Mouse (Mus musculus) B cell, adult 2 months (primary cell): ENCODE measurements around the gene Rab3gap2.
"Not testable (repeated sequence)": the region's sequence is repeated elsewhere in the genome, so short reads cannot be mapped to it uniquely, and the experiment has no call there.

Source experiments
- DNase-seq, 2 experiments: peaks; one replicate each; pipeline ENCODE4 v3.0.0; 2022

Gene Rab3gap2

DNA sequence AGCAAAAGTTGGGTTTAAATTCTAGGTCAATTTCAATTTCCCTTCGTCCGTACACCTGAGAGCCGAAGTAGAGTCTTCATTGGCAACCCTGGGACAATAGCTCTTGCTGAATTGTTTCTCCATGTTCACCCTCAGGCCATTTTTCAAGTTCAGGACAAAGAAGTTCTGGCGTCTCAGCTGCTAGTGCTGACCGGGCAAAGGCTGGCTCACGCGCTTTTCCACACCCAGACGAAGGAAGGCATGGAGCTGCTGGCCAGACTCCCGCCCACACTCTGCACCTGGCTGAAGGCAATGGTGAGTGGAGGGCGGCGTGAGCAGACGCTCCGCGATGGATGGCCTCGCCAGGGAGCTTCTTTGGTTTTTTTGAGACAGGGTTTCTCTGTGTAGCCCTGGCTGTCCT is 79.3 kb downstream of the Rab3gap2 start:
- no peak for DNase-seq

DNA sequence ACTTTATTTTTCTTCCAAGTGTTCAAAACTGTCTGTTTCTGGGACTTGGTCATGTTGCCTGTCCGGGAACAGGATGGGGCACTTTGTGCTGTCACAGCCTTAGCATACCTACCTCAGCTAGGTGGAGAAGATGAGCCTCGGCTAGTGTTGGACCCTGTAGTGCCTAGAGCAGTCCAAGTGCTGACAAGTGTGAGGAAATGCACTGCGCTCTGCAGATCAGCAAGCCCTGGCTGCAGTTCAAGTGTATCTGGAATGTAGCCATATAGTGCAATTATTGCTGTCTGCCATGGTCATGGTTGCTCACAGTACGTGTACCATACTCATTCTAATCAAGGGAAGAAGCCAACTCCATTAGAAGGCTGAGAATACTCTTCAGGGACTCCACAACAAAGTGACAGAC is 80.8 kb downstream of the Rab3gap2 start:
- DNase-seq: no peak

DNA sequence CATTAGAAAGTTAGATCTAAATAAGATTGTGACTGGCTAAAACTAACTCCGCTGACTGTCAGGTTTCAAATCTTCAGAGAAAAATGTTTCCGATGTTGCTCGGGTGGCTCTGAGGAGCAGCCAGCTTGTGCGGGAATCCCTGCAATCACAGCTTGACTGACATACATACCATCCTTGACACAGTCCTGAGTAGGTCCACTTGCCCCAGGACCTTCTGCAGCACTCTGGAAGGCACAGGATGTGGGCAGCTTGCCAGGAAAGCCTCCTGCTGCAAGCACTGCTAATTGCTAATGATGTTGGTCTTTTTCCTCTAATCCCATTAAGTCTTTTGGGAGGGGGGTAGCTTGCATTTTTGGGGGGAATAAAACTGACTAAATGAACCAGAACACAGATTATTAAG is 81.3 kb downstream of the Rab3gap2 start:
- DNase-seq: no peak

DNA sequence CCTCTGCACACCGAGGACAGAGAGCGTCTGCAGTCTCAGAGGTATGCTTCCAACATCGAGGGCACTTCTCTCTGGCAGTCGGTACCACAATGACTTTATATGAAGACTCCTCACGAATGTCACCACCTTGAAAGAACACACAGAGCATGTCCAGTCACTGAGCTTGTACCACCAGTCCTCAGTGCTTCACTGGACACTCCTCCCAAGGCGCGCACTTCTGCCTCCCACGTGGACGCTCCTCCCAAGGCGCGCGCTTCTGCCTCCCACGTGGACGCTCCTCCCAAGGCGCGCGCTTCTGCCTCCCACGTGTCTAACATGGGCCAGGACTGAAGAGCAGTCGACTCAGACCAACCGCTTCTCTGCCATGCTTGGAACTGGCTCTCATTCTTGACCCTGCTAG is 83.1 kb downstream of the Rab3gap2 start:
- DNase-seq: no peak

DNA sequence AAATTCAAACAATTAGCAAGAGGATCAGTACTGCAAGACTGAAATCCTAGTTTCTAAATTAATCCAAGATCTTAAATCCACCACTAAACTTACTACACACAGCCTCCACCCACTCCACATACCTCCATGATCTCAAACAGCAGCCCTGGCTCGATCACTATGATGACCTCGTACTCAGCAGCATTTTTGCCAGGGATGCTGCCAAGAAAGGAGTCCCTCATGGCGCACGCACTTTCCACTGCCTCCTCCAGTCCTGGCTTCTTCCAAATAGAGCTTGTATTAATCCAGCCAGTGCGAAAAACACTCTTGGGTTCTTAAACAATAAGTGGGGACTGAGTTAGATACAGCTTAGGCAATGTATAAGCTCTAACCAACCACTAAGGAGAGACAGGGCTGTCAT is 85.3 kb downstream of the Rab3gap2 start:
- no peak for DNase-seq

DNA sequence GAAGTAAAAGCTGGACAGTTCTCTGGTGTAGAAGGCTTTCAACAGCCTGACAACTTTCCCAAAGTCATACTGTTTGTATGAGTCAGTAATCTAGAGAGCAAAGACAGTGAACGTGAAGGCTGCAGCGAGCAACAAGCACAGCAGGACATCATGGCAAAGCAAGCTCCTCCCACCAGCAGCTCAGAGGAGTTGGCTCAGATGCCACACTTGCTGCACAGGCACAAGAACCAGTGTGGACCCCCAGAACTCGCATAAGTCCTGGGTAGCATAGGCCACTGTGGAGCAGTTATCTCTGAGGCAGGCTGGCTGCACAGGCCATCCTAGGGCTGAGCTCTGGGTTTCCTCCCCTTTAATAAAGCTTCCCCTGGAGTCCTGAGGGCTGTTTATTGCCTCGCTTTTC is 87.4 kb downstream of the Rab3gap2 start:
- no peak for DNase-seq

DNA sequence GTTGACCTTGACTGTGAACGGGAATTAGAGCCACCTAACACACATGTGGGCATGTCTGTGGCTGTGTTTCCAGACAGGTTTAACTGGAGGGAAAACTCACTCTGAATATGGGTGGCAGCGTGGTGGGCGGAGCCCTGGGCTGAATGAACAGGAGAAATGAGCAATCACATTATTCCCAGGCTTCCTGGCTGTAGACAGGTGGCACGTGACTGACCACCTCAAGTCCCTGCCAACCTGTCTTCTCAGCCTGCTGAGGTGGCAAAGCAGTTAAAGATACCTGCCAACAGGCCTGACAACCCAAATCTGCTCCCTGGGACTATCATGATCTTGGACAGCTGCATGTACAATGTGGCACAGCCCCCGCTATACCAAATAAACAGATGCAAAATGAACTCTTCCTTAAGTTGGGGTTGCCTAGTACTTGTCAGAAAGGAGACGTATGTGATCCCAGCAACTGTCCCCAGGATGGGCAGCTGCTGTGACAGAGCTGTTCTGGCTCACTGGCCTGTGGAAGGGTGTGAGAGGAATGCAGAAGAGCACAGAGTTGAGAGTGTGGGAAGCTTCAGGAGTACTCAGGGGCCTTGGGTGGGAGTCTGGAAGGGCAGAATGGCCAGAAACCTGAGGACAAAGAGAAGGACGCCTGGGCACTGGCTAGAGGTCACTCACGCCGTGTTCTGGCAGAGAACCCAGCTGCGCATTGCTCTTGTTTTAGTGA is 88.9 kb downstream of the Rab3gap2 start:
- DNase-seq: no peak

DNA sequence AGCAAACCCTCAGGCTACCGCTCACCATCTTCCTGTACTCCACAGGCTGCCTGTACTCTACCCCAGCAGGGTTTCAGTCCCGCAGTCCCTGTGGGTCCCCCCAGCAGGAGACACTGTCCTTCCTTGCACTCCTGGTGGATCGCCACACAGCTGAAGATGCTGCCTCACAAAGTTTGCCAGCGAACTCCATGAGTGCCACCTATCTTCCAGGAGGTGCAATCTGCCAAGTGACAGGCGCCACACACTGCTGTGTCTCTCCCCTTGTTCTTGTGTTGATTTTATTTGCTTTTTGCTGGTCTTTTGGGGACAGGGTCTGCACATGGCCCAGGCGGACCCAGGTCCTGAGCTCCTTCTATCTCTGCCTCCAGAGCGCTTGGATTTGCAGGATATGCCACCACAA is 92.9 kb downstream of the Rab3gap2 start:
- DNase-seq: no peak

DNA sequence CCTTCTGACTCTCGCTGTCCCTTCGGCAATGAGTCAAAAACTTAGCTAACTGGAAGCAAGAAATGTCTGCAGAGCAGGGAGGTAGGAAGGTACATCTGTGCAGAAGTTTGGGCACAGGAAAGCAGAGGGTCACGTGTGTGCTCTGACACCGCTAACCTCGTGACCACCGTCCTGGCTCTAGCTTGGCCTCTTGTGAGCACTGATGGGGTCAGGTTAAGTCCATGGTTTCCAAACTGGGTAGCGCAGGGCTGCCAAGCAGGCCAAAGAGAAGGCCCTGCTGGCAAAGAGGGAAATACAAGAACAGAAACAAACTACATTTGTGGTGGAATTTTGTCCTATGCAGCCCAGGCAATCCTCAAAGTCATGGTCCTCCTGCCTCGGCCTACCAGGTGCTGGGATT is 94.6 kb downstream of the Rab3gap2 start:
- DNase-seq: no peak

DNA sequence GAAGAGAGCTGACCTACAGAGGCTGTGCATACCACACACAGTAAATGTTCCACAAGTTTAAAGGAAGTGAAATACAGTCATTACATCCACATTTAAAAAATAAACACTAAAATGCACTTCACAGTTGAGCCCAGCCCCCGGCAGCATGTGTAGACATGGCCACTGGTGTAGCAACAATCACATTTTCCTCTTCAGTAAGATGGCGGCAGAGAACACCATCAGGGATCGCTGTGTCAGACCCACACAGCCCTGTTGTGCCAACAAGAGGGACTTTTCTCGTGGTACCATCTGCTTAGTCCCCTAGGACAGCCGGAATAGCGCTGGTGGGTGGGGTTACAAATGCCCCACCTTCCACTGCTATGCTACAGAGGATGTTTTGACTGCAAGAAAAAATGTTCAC is 98.9 kb downstream of the Rab3gap2 start:
- DNase-seq: no peak

DNA sequence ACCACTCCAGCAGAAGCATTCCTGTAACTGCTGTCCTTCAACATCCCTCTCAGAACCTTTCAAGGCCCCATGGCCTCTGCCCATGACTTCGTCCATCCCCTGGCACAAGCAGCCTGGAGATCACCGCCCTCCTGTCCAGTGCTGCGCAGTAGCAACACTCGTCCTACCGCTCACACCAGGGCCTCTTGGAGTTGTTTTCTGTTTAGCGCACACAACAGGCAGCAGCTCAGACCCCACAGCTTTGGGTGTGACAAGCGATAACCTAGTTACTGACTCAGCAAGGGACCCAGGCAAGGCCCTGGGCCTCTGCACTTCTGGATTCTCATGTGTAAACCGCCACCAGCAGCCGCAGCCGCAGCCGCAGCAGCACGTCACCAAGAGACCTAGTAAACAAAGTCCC is 102.9 kb downstream of the Rab3gap2 start:
- DNase-seq: no peak

DNA sequence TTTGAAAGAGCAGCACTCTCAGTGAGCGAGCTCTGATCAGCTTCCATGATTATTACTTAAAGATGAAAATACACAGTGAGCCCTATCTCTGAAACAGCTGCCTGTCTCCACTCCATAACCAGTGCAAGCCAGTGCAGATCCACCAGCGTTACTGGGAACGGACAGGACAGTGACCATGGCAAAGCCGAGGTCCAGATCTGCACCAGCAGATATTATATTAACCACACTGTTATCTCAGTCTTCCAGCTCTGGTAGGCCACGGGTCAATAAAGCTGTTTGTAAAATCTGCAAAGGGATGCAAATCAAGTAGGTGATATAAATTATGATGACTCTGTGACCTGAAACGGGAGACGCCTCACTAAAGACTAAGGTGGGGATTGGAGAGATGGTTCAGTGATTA is 103.7 kb downstream of the Rab3gap2 start:
- DNase-seq: no peak

DNA sequence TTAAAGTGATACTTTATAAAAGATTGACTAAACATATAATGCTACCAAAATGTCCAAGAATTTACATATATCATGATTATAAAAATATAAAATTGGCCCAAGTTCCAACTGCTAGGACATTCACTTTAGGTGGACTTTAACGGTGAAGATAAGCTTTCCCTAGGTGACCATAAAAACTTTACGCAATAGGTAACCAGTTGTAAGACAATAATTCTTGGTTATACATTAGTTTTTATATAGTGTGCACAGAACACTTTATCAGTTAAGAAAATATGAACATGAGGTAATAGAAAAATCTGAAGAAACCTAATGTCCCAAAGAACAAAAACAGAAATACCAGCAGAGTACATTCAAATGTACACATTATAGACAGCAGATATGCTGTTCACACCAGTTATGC is 104.4 kb downstream of the Rab3gap2 start:
- no peak for DNase-seq

DNA sequence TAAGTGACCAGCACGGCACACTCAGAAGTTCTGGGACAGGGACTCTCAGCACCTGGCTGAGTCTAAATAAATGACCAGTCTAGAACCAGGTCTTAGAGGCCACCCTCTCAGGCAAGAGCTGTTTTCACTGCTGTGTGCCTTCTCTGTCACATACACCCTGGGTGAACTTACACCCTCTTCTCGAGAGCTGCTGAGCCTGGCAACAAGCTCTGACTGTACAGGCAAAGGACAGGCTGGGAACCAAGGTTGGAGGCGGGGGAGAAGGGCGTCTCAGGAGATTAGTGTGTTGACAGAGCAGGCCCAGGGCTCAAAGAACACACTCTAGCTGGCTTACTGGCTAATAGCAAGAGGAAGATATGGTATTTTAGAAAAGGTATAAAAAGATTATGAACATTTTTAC is 105.0 kb downstream of the Rab3gap2 start:
- no peak for DNase-seq

DNA sequence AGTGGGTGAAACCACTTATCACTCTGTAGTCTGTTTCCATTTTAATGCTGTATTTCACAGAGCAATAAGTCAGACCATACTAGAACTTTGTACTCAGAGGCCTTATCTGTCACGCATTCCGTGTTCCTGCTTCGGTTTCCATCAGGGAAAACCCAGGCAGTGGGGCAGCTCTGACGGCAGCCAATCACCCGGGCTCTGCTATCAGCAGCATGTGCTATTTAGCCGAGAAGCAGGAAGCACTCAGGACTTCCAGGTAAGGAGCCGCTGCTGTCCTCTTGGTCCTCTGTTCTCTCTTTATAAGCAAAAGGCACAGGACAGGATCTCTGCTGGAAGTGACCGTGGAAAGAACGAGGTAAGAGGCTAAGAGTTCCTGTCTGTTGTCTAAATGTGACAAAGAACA is 108.0 kb downstream of the Rab3gap2 start:
- DNase-seq: no peak

DNA sequence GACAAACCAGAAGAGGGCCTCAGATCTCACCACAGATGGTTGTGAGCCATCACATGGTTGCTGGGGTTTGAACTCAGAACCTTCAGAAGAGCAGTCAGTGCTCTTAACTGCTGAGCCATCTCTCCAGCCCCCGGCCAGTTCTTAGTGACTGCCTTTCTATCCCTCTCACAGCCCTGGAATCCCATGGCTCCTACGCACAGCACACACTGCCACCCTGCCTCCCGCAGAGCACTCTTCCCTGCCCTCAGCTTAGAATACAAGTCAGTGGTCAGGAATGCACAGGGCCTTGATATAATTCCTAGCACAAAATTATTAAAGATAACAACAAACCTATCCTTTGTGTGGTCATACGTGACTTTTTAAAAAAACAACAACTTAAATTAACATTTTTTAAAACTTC is 110.6 kb downstream of the Rab3gap2 start:
- DNase-seq: no peak

DNA sequence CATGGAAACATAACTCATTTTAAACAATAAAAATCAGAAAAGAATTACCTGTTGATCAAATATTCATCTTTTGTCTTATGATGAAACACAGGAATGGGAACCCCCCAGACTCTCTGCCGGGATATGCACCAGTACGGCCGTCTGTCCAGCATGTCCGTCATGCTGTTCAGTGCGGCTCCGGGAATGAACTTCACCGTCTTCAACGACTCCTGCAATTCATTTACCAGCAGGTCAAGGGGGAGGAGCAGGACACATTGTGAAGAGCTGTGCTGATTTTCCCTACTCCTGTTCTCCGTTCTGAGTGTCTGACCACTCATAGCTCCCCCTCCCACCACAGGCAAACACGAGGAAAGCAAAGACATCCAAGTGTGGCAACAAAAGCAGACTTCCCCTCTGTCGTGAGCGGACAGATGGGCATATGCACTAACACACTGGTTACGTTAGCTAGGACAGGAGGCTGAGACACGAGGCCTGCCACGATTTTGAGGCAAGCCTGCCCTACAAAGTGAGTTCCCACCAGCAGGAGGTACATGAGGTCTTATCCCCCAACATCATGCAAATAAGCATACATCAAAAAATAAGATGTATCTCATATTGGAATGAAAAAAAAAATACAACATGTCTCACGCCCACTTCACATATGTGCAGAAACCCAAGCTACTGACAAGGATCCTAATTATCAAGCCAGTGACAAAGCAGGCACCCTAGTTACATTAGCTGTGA is 112.1 kb downstream of the Rab3gap2 start:
- no peak for DNase-seq

DNA sequence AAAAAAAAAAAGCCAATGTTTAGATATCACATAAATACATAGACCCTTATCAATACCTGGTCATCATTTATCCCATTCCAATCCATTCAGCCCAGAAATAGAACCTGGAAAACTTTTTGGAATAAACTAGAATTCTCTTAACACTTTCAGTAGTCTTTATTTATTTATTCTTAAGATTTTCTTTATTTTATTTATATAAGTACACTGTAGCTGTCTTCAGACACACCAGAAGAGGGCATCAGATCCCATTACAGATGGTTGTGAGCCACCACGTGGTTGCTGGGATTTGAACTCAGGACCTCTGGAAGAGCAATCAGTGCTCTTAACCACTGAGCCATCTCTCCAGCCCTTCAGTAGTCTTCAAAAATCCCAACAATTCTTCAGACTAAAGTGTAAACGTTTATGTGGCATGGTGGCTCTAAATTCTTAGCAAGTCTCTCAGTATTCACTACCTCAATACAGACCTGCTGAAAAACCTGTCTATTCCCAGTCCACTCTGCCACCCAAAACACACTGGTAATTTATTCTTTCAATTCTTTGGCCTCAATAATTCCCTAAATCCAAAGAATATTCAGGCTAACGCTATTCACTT is 123.9 kb downstream of the Rab3gap2 start:
- not testable (repeated sequence) for DNase-seq

DNA sequence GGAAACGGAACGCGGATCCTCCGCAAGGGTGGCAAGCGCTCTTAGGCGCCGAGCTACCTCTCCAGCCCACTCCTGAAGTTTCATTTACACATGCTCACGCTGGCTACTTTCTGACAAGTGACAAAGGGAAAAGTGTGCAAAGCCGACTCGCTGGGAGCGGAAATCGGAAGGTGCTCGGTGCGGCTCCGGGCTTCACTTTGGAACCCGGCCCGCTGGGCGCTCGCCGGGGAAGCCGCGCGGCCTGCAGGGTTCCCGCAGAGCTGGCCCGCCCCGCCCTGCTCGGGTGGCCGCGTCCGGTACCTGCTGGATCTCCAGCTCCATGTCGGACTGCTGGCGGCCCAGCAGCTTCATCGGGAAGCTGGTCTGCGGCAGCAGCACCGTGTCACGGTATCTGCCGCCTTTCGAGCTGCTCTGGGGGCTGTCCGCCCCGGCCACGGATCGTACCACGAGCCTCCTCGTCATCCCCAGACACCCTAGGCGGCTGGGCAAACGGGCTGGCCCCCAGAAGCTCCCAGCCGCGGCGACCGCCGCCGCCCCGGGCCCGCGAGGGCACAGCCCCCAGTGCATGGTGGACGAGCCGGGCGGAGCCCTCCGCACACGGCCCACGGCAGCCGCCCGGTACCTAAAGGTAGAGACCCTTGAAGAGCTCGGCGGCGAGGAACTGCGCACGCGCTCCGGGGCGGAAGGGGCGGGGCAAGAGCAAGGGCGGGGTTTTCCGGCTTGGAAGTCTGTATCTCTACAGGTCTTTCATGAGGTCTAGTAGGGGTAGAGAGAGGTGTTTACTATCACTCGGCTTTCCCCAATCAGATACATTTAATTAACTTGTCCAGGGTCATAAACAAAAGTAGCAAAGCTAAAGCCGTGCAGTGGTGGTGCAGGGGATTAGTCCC is 125.0 kb downstream of the Rab3gap2 start, which contains the start of gene Iars2:
TSS of gene Iars2 (minus strand) at position 676 of the 890 bp plus-strand sequence.
- peak; percentile 96 for DNase-seq

DNA sequence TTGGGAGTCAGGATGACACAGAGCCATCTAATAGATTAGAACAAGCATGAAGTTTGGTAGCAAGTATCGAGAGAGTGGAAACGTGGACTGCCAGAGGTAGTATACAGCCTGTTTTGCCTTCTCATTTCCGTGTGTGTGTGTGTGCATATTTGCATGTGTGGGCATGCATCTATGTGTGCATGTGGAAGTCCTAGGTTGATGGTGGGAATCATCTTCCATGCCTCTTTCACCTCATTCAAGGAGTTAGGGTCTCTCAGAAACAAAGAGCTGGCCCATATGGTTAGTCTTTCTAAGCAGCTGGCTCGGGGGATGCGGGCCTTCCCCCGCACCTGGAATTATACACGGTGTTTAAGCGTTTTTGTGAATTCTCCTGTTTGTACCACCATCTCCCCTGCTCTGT is 125.9 kb downstream of the Rab3gap2 start:
- no peak for DNase-seq

DNA sequence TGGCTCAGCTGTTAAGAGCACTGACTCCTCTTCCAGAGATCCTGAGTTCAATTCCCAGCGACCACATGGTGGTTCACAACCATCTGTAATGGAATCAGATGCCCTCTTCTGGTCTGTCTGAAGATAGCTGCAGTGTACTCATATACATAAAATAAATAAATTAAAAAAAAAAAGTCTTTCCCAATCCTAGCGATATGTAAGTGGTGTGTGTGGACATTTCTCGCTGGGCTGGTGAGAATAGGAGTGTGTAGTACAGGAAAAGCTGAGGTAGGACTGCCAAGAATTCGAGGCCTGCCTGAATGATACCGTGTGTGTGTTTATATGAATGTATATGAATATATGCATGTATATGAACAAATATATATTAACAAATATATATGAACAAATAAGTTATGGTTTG is 127.4 kb downstream of the Rab3gap2 start:
- no peak for DNase-seq

DNA sequence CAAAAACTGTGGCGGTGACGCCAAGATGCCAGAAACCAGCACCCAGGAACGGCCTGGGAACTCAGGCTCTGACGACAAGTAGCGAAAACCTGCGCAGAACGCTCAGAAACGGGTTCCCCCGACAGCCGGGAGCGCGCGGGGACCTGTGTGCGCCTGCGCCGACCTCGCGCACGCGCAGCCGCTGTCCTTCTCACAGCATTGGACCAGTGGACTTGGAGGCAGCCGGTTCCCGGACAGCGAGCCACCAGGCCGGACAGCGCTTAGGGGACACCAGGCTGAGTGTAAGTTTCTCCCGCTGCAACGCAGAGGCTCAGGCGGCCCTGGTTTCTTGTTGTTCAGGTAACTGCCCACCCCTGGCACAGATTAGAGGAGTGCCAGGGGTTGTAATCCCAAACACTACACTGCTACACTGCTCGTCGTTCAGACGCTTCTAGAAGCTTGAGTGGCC is 128.1 kb downstream of the Rab3gap2 start, which contains the start of gene Bpnt1:
TSS of gene Bpnt1 (plus strand) at position 167 of the 448 bp plus-strand sequence.
- DNase-seq: peak; percentile 81 to 83

DNA sequence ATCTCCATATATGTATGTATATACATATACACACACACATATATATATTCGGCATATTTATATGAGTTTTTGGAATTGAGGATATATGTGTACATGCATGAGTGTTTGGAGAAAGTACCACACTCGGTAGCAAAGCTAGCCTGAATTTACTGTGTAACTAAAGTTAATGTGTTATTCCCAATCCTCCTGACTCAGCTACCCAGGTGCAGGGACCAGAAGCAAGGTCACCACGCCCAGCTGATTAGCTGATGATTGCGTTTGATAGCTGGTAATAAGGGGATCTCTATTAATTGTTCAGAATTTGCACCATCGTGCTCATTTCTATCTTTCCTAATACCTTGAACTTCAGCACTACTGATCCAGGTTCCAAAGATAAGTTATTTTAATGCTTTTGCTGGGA is 129.7 kb downstream of the Rab3gap2 start:
- DNase-seq: no peak
